7 mouse cellular contexts compared by ENCODE assay signal in genomic region chr15:83036900-83037519, GRCm38 (mm10). TPM values are rescaled to one million over a fixed set of nuclear protein-coding genes. Genes with fewer than 3 reads are reported as not detected.
DNase-seq lines count a peak whose midpoint lies in the region; ATAC-seq lines count a peak whose summit lies in the region.

No protein-coding gene starts in this region.

- H3K9me3 ChIP-seq in embryonic facial prominence, embryonic 13.5 days = no peaks in the 10 kb centered on the region

- intact Hi-C loops in left cerebral cortex, postnatal 36 days (cut with DNase I) = loop anchor here (1.0 to 10.0 kb wide), 3 partner anchors 72 to 223 kb away; no protein-coding TSS in a partner anchor

- H3K4me1 ChIP-seq in embryonic facial prominence, embryonic 13.5 days = peaks cover 78% of the 10 kb centered on the region

- peak; percentile 58 to 66 for DNase-seq in left cerebral cortex, adult 18-20 months (ENCODE audit: low spot score in 2 of 2)
- no peak for DNase-seq in left cerebral cortex, adult 11 months (ENCODE audit: low spot score)
- DNase-seq in adrenal gland, postnatal 25 days = peak; percentile 77
- peak; percentile 38 to 47 for DNase-seq in left cerebral cortex, postnatal 36 days (ENCODE audit: low spot score in 2 of 2)
- DNase-seq in thymus, adult 18-20 months = no peak

- no peaks in the 10 kb centered on the region for H3K36me3 ChIP-seq in embryonic facial prominence, embryonic 13.5 days

- 59% methylated on average over 14 of the region's 14 CpGs for WGBS in embryonic facial prominence, embryonic 13.5 days

- H3K4me2 ChIP-seq in embryonic facial prominence, embryonic 13.5 days = 0 out of 2 replicates have a peak overlapping the region, but pooled peaks have one; percentile 12

- ATAC-seq in embryonic facial prominence, embryonic 13.5 days (ENCODE audit: insufficient number of reproducible peaks, insufficient read depth, low FRiP score, low TSS enrichment, low read depth) = no peak
- no peak for ATAC-seq in inflammation-experienced regulatory T-cells, adult 6 months

- no peak overlapping the region for H3K27ac ChIP-seq in embryonic facial prominence, embryonic 13.5 days

- peaks cover 20% of the 10 kb centered on the region for H3K27me3 ChIP-seq in embryonic facial prominence, embryonic 13.5 days

- H3K9ac ChIP-seq in embryonic facial prominence, embryonic 13.5 days = no peak overlapping the region

- H3K4me3 ChIP-seq in embryonic facial prominence, embryonic 13.5 days = no peak overlapping the region

RNA-seq across cellular contexts. Expression of gene Nfam1, which starts 3.9 kb away (rescaled TPM):
- total RNA-seq in left cerebral cortex, adult 18-20 months (2021) = 1 to 10 TPM; 2.4 to 2.6 TPM
- total RNA-seq in adrenal gland, postnatal 25 days (2021) = 1.2 and 1.5 TPM in 2 replicates
- polyA plus RNA-seq in embryonic facial prominence, embryonic 13.5 days (2015; fragmentation: Nextera tagmentation; extraction: Ambion mirVana) = 3.6 and 3.7 TPM in 2 replicates
- total RNA-seq in left cerebral cortex, postnatal 36 days (2021) = 1 to 10 TPM; 2.6 to 3.1 TPM
- polyA plus RNA-seq in inflammation-experienced regulatory T-cells, adult 6 months (2017; shearing (Covaris generic)) = under 1 TPM in 2 of 3 experiments, not detected in 1; 0.26 to 0.92 TPM

RNA-seq across cellular contexts. Expression of gene Tcf20, which starts 49.3 kb away (rescaled TPM):
- 100 to 1,000 TPM; 233 to 245 TPM for total RNA-seq in left cerebral cortex, adult 18-20 months (2021)
- total RNA-seq in adrenal gland, postnatal 25 days (2021) = 87.9 and 103 TPM in 2 replicates
- 15.2 and 15.8 TPM in 2 replicates for polyA plus RNA-seq in embryonic facial prominence, embryonic 13.5 days (2015; fragmentation: Nextera tagmentation; extraction: Ambion mirVana)
- 100 to 1,000 TPM; 210 to 218 TPM for total RNA-seq in left cerebral cortex, postnatal 36 days (2021)
- 10 to 100 TPM; 13.1 to 21.1 (median 13.8) TPM for polyA plus RNA-seq in inflammation-experienced regulatory T-cells, adult 6 months (2017; shearing (Covaris generic))

RNA-seq across cellular contexts. Expression of gene Serhl, which starts 52.3 kb away (rescaled TPM):
- total RNA-seq in left cerebral cortex, adult 18-20 months (2021) = 1 to 10 TPM; 9.0 to 9.4 TPM
- 53.0 and 70.8 TPM in 2 replicates for total RNA-seq in adrenal gland, postnatal 25 days (2021)
- polyA plus RNA-seq in embryonic facial prominence, embryonic 13.5 days (2015; fragmentation: Nextera tagmentation; extraction: Ambion mirVana) = 60.9 and 68.9 TPM in 2 replicates
- total RNA-seq in left cerebral cortex, postnatal 36 days (2021) = 10 to 100 TPM in 1 of 2 experiments, 1 to 10 TPM in 1; 9.3 to 12.3 TPM
- 10 to 100 TPM; 63.6 to 95.2 (median 80.0) TPM for polyA plus RNA-seq in inflammation-experienced regulatory T-cells, adult 6 months (2017; shearing (Covaris generic))

Comparison
In these comparisons a context has a peak if more than half of its experiments do, and no peak if none do; other contexts are left out.
1. DNase-seq: peak in left cerebral cortex, adult 18-20 months (2 of 2), adrenal gland, postnatal 25 days (single experiment) and left cerebral cortex, postnatal 36 days (2 of 2); none in left cerebral cortex, adult 11 months (single experiment) and thymus, adult 18-20 months (0 of 2).